Mouse (Mus musculus) stomach, postnatal 0 days (tissue): ENCODE measurements around the gene Tns3.

Source experiments
- CTCF ChIP-seq: IDR thresholded peaks from 2 replicates; pipeline ENCODE4 v1.5.1; 2016; ENCODE audit warnings: antibody characterized with exemption, low read depth, mild to moderate bottlenecking, moderate library complexity
- EP300 ChIP-seq: optimal IDR thresholded peaks from 2 replicates; pipeline ENCODE3; 2016; ENCODE audit warnings: antibody characterized with exemption

- TF ChIP-seq CTCF (no peak), EP300 (no peak)
Measured at GRCm38 (mm10) chr11:8618301-8618700, 46.0 kb downstream of the Tns3 start.
